Mouse (Mus musculus): ENCODE data around the gene Cdh12. TPM values are rescaled to one million over a fixed set of nuclear protein-coding genes. Genes with fewer than 3 reads are reported as not detected.

Cdh12 gene
- 1.2 and 1.4 TPM in 2 replicates for polyA plus RNA-seq (2012; rRNA removed)

DNA sequence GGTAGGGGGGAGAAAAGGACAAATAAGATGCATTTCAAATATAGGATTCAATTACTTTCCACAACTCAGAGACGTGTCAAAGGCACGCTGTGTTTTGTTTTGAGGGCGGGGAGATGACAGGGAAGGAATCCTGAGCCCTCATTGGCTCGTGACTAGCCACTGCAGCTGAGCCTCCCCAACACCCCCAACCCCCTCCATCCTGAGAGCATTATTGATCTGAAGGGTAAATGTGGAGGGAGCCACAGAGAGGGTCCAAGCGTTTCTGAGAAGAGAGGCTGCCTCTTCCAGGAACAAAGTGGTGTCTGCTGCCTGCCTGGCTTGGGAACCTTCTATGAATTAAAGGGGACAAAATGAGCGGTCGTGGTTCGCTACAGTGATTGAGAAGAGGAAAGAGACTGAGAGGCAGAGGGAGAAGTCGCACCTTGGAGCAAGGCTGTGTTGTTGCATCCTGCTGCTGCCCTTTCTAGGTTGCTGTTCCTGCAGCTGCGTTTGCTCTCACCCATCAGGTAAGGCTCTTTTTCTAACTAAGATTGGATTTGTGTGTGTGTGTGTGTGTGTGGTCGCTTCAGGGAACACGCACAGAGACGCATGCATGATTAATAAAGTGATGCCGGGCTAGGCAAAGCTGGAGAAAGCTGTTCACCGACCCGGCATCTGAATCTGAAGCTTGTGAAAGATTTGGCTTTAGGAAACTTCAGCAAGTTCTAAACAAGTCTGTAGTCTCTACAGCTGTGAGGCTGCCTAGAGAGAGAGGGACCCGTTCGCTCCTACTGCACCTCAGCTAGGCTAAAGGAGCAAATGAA lies at the start of gene Cdh12:
Gene Cdh12, plus strand, starts transcription at position 405 of the 803 bp plus-strand sequence.

GRCm38 (mm10) chr15:20666650-20667049 lies 217.6 kb downstream of the Cdh12 start, which contains the start of gene Acot10:
Acot10 (minus strand) TSS chr15:20666750.

Other genes with a start within 250 kb of the Cdh12 start
- not detected in 2 replicates for gene Acot10, start 217.5 kb downstream of the Cdh12 start, polyA plus RNA-seq (2012; rRNA removed)

All from central nervous system, embryonic 14 days (tissue).